Mouse (Mus musculus): ENCODE measurements around the gene Pdcd4.

- TF ChIP-seq CTCF (IDR thresholded peaks at IDR 0.05; ENCODE audit: borderline replicate concordance, extremely low read depth, insufficient read depth, insufficient read length), result no peak
- TF ChIP-seq POLR2A (IDR thresholded peaks at IDR 0.05; ENCODE audit: borderline replicate concordance, extremely low read depth, insufficient read depth, insufficient read length, poor library complexity, severe bottlenecking), result no peak
Observed at GRCm38 (mm10) chr19:53893711-53894171, 1.7 kb downstream of the Pdcd4 start.

All from brain, embryonic 14.5 days (tissue).